Mouse (Mus musculus): ENCODE results near the gene Cnnm4.

DNA sequence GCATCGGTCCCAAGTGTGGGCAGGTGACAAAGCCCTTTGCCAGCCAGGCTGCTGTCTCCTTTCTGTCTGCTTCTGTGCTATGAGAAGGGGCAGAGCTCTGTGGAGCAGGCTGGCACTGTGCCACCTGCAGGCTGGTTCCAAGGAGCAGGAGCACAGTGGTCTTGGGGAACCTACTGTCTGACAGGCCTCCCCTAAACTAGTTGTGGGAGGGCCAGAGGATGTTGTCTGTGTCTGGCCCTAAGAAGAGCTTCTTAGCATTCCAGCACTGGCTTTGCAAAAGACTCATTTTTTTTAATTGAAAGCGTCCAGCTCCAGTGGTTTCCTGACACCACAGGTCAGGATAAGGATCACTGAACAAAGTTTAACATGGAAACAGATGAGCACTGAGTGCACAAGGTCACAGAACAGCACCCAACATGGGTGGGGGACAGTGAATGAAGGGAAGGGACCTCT, 6.9 kb downstream of the Cnnm4 start:
- TF ChIP-seq CTCF (IDR thresholded peaks at IDR 0.05; ENCODE audit: control insufficient read depth, insufficient read depth, insufficient read length): no peak
- no peak for TF ChIP-seq CEBPB (IDR thresholded peaks at IDR 0.05; ENCODE audit: low read depth)
- TF ChIP-seq MYOD1 (IDR thresholded peaks at IDR 0.05; ENCODE audit: control insufficient read depth, insufficient read length, low read depth): no peak
- TF ChIP-seq USF1 (IDR thresholded peaks at IDR 0.05; ENCODE audit: low read depth): no peak
- no peak for TF ChIP-seq MAX (IDR thresholded peaks at IDR 0.05)

All from C2C12 (cell line).